Mouse (Mus musculus): ENCODE data around the gene Mrpl42.
"Not testable (repeated sequence)": the region's sequence is repeated elsewhere in the genome, so short reads cannot be mapped to it uniquely, and the experiment has no call there.

The Mrpl42 gene

DNA sequence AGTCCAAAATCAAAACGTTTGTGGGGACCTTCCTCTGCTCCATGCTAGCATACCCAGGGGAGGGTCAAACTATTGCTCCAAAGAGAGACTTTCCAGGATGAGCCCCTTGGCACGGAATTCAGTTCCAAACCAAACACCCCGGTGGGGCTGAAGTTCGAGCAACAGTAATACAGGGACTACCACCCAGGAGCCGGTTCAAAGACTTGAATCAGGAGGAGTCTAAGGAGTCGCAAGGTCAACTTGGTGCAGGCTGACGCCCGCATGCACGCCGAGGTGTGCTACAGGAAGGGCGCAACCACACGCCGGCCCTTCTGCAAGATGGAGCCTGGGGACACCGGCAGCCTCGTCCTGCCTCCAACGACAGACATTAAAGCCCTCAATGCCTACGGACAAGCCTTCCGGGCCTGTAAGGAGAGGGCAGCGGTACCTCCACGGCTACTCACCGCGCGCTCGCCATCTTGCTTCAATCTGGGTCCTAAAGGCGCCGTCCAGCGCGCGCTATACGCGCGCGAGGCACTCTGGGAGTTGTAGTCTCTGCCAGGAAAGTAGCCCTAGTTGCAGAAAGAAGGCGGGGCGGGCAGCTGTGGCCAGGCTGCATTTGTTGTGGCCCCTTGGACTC, at the start of gene Mrpl42:
Gene Mrpl42 (minus strand): TSS at position 478 of the 619 bp plus-strand sequence.
- DNase-seq (ENCODE audit: low spot score) = peak; percentile 74

- no peak for DNase-seq (ENCODE audit: low spot score)
These were observed 48.8 kb upstream of the Mrpl42 start for GRCm38 (mm10) chr10:95550506-95550905.

- not testable (repeated sequence) for DNase-seq (ENCODE audit: low spot score)
These were observed 47.3 kb upstream of the Mrpl42 start for GRCm38 (mm10) chr10:95549080-95549479.

DNA sequence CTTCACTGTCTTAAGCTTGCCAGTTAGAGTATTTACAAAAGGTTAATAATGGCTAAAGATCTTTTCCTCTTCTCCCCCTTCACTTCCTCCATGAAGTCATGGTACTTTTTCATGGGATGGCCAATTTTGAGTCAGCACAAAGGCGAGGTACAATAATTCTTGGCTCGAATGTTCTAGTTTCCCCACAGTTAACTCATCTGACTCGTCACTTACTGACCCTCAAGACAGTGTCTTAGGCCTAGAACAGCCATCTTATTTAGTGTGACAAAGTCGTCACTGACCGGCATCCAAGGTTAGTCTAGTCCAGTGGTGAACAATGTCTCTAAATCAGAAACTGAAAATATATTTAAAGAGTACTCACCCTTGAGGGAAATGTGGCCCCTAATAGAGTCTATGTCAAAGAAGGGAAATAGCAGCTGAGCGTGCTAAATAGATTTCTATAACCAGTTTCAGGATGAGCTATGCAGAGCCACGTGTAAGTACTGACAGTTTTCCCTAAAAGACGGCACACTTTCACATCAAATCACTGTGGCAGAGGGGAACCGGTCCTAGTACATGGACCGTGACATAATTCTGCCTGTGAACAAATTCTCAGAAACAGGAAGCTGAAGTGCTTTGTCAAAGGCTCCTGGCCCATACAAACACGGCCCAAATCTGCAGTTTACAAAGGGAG, 46.5 kb upstream of the Mrpl42 start:
- DNase-seq (ENCODE audit: low spot score) = no peak

DNA sequence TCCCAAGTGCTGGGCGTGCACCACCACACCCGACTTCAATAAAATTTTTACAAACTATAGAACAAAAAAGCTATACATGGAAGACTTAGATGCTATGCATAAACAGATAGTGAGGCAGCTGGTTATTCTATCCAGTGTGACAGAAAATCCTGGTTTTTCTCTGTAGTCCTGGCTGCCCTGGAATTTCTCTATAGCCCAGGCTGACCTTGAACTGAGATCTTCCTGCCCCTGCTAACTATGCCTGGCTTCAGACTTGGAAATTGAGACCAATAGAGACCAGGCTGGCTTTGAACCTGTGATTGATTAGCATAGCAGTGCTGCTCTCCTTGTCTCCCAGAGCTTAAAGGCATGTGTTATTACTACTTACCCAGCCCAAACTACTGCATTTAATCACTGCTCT, 44.4 kb upstream of the Mrpl42 start:
- no peak for DNase-seq (ENCODE audit: low spot score)

DNA sequence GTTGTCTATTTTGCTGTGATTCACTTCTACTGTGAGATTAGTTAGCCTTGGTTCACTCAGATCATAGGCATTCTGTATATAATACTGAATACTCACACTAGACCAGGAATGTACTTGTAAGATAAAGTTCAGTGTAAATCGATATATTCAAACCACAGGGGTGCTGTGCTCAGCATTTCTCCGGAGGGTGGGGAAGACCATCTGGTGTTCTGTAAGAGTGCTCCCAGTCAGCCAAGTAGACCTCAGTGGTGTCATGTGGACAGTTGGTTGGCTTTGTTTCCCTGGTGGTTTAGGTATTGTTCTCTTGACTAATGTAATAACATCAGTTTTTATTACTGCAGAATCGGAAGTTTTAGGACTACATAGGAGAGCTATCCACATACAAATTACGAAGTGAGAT, 43.3 kb upstream of the Mrpl42 start:
- no peak for DNase-seq (ENCODE audit: low spot score)

DNA sequence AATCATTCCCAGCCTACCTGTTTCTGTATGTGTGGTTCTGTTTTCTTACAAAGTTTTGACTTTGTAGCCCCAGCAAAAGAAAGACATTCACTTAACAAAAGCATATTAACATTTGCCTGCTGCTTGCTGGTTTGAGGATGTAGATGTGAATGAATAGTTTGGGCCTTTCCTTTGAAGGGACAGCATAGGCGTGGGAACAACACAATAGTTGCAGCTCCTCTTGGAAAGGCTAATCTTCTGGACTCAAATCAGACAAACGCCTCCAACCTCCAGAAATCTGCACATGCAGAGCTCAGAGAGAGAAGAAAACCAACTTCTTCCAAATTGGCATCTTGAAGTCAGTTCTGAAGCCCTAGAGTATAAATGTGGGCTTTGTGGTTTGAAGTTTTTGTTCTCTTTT, 42.9 kb upstream of the Mrpl42 start:
- no peak for DNase-seq (ENCODE audit: low spot score)

- DNase-seq (ENCODE audit: low spot score) = no peak
These were observed 42.3 kb upstream of the Mrpl42 start for GRCm38 (mm10) chr10:95544004-95544403.

DNA sequence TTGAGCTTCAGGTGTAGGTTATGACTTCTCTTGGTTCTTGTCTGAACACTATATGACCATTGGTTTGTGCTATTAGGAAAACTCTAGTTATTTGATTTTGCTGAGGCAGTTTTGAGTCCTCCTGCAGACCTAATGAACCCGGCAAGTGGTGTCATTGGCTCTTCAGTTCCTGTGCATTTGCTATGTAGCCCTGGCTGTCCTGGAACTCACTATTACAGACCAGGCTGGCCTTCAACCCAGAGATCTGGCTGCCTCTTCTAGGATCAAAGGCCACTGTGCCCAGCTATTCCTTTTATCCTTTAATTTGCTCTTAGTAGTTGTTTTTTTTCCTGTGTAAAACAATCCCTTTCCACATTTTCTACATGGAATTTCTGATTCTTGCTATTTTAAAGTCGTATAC, 41.6 kb upstream of the Mrpl42 start:
- DNase-seq (ENCODE audit: low spot score) = no peak

DNA sequence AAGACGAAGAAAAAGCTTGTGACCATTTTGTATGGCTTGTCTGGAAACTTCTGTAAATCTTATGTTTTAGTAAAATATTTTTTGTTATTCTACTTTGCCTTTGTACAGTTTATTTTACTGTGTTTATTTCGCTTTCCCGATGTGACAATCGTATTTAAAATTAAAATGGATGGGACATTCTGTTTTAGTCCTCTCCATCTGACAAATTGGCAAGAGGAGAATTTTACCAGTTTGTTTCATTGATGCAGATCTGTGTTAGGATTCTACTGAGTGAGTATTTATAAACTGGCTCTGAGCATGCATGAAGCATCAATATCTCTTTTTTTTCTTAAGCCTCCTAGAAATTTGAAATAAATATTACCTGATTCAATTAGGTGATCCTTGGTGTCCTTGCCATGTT, 41.2 kb upstream of the Mrpl42 start:
- DNase-seq (ENCODE audit: low spot score) = no peak

DNA sequence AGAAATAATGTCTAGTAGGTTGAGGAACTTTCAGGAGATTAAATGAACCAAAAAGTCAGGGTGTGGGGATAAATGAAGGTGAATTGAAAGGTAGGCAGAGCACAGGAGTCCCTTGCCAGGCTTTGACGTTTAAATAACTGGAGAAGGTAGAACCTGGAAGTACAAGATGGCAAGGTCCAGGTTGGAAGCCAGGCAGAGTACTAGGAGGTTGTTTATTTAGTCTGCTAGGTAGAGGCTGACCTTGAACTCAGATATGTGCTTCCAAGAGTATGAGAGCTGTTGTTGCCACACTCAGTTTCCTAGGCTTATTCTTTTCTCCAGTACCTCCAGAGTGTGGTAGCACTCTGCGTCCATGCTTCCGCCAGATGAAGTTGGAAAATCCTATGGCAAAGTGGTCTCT, 38.1 kb upstream of the Mrpl42 start:
- no peak for DNase-seq (ENCODE audit: low spot score)

GRCm38 (mm10) chr10:95539260-95539659, 37.5 kb upstream of the Mrpl42 start:
- DNase-seq (ENCODE audit: low spot score) = no peak

GRCm38 (mm10) chr10:95536222-95536541, 34.4 kb upstream of the Mrpl42 start:
- no peak for DNase-seq (ENCODE audit: low spot score)

- DNase-seq (ENCODE audit: low spot score) = no peak
These were observed 33.9 kb upstream of the Mrpl42 start for GRCm38 (mm10) chr10:95535399-95536221.

DNA sequence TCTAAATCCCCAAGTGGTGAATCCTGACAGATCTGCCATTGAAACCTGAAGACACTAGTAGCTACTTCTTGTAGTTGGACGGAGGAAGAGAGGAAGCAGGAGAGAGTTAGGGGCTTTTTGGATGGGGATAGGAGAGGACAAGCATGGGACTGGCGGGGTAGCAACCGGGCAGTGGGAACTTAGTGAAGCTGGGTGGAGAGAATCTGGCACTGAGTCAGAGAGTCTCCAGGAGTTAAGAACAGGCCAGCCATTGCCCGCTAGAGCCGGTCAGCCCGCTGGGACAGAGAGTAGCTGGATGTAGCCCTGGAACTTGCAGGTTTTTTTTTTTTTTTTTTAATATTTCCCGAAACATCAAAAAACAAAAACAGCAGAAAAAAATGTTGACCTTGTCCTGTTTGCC, 31.6 kb upstream of the Mrpl42 start:
- no peak for DNase-seq (ENCODE audit: low spot score)

GRCm38 (mm10) chr10:95532916-95533315, 31.2 kb upstream of the Mrpl42 start:
- DNase-seq (ENCODE audit: low spot score) = no peak

DNA sequence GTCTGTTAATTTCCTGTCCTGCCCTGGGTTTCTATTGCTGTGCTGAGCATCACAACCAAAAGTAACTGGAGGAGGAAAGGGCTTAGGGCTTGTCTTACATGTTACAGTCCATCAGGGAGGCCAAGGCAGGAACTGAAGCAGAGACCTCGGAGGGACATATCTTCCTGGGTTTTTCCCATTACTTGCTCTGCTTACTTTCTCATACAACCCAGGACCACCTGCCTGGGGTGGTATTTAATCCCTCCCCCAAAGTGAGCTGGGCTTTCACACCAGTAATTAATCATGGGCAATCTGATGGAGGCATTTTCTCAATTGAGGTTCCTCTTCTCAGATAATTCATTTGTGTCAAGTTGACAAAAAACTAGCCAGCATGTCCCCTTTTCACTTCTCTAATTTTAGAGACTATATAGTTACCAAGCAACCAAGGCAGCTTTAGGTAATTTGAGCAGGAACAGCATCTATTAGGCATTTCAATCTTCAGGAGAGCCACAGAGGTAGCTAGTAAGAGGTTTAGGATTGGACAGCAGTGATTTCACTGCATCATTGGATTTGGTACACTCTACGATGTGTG, 28.9 kb upstream of the Mrpl42 start:
- no peak for DNase-seq (ENCODE audit: low spot score)

GRCm38 (mm10) chr10:95526495-95527122, 24.9 kb upstream of the Mrpl42 start:
- DNase-seq (ENCODE audit: low spot score) = no peak

GRCm38 (mm10) chr10:95525871-95526270, 24.1 kb upstream of the Mrpl42 start:
- no peak for DNase-seq (ENCODE audit: low spot score)

- no peak for DNase-seq (ENCODE audit: low spot score)
These were observed 23.4 kb upstream of the Mrpl42 start for GRCm38 (mm10) chr10:95525037-95525675.

DNA sequence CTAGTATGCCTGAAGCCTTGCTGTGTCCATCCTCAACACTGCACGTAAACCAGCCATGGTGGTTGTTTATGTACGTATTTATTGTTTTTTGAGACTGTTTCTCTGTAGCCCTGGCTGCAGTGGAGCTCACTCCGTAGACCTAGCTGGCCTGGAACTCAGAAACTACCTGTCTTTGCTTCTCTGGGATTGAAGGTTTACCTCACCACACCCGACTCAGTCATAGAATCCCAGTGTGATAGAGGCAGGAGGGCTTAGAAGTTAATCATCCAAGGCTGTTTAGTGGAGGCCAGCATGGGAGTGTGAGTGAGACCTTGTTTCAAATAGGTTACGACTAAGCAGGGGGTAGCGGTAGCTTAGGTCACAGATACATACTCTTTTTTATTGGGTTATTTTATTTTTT, 15.9 kb upstream of the Mrpl42 start:
- DNase-seq (ENCODE audit: low spot score) = no peak

Measured in ovary, adult 18-20 months (tissue).